Mouse (Mus musculus) left cerebral cortex, adult 18-20 months (tissue): ENCODE measurements around the gene Ranbp3. TPM values are rescaled to one million over a fixed set of nuclear protein-coding genes. Genes with fewer than 3 reads are reported as not detected.
A peak's percentile ranks its signal among the peaks of the same experiment; 100 is the strongest.
"Not testable (repeated sequence)": the region's sequence is repeated elsewhere in the genome, so short reads cannot be mapped to it uniquely, and the experiment has no call there.

Experiments used
- DNase-seq, 2 experiments: peaks; one replicate each; pipeline ENCODE4 v3.0.0; 2021 to 2022; ENCODE audit warnings: low spot score in 2 of 2, mixed read lengths in 1 of 2
- long read RNA-seq, 2 experiments: library from polyadenylated mRNA; stranded (forward); transcript quantifications; one replicate each; pipeline ENCODE4 v2.0.0; 2021
- total RNA-seq, 2 experiments: library from RNA; stranded (reverse); gene quantifications; 2 replicates each; pipeline ENCODE4 v1.2.3; 2021

The Ranbp3 gene
- 10 to 100 TPM; 89.7 to 91.2 TPM for total RNA-seq
- long read RNA-seq, experiment 1, transcript Ranbp3-201 (16 exons, 2,373 nt) = major isoform, 82 of 137 reads
- long read RNA-seq, experiment 1, transcript Ranbp3-206 (17 exons, 2,567 nt) = minor isoform, 13 of 137 reads
- long read RNA-seq, experiment 1, partial matches to known transcripts = 23 of 137 reads
- long read RNA-seq, experiment 1, other reads (novel, unspliced or antisense) = 19 of 137 reads
- long read RNA-seq, experiment 2, transcript Ranbp3-201 (16 exons, 2,373 nt) = major isoform, 54 of 81 reads
- long read RNA-seq, experiment 2, transcript Ranbp3-206 (17 exons, 2,567 nt) = minor isoform, 6 of 81 reads
- long read RNA-seq, experiment 2, partial matches to known transcripts = 9 of 81 reads
- long read RNA-seq, experiment 2, other reads (novel, unspliced or antisense) = 12 of 81 reads

DNA sequence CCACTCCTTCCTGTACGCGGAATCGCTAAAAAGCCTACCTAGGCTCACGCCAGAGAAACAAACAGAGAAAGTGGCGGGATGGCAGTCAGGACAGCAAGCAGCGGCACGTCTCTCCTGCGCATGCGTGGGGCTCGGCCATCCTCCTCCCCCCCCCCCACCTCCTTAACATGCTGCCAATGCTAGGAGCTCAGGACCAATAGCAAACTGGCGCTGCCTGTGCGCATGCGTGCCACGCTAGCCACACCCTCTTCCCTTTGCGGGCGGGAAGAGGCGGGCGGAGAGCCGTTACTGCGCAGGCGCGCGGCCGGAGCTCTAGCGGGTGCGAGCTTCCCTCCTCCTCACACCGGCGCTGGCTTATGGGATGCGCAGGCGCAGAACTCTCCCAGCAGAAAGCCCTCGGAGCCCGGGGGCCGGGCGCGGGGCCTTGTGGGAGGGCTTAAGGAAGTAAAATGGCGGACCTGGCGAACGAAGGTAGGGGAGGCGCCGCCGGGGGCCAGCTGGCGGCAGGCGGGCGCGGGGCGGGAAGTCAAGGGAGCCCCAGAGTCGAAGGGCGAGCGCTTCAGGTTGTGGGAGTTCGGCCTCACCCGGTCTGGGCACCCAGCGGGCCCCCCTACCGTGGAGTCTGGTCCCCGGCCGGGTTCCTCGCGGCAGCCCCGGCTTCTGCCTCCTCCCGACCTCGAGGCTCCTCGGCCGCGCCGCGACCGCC is at the start of gene Ranbp3:
TSS of gene Ranbp3 (plus strand) at position 354 of the 706 bp plus-strand sequence.
- peak; percentile 98 to 100 for DNase-seq

- no peak for DNase-seq
Measured at GRCm38 (mm10) chr17:56625495-56625894, 47.6 kb upstream of the Ranbp3 start.

- no peak for DNase-seq
Measured at GRCm38 (mm10) chr17:56626260-56626659, 46.8 kb upstream of the Ranbp3 start.

DNA sequence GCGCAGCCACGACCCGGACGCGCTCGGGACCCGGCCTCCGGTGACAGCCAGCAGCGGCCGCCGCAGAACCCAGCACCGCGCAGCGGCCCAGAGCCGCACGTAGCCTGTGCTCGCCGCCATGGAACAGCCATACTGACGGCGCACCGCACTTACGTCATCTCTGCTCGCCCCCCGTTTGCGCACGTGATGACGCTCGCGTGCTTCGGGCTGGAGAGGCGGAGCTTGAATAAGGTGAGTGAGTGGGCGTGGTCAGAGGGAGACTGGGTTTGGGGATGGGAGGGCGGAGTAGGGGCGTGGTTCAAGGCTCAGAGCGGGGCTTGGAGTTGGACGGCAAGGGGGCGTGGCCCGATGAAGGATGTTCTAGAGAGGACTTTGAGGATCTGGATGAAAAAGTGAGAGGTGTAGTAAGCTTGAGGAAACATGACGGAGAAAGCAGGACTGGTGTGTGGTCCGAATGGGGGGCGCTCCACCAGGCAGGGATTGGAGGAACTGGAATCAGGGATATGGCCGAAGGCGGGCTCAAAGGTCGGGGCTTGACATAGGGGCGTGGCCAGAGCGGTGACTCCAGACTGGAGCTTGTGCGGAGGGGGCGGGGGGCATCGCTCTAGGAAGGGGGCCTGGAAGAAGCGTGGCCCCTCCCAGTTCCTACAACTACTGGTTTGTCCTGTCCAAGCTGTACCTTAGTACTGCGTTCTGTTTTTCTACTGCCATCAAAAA is 46.2 kb upstream of the Ranbp3 start, which contains the start of gene Lonp1:
TSS of gene Lonp1 (minus strand) at position 134 of the 717 bp plus-strand sequence.
- peak; percentile 96 to 97 for DNase-seq

DNA sequence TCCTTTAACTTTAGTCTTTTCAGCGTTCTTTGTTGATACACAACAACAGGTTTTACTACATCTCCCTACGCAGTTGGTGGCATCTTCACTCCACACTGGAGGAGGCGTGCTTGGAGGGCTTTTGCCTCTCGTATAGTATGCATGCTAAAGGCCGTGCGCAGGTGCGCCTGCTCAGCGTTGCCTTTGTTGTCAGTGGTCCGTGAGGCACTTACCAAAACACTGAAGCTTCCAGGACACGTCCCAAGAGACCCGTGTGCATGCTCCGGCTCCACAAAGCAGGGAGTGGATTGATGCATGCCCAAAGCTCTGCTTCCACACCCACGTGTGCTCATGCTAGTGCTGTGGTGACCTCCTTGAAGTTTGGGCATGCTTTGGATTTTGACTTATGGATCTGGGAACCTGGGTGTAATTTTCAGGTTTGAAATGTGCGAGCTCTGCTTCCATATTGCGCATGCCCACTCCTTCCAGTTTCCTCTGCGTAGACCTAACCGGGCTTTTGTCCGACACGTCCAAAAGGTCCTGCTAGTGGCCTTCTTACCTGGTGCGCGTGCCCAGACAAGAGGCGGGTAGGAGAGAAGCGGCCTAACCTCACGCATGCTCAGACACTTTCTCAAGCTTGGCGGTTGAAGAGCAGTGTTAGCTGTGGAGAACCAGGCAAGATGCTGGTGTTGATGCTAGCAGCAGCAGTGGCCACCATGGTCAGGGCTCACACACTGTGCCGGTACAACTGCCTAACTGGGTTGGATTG is 45.4 kb upstream of the Ranbp3 start, which contains the start of gene Catsperd:
TSS of gene Catsperd (plus strand) at position 614 of the 748 bp plus-strand sequence.
- no peak for DNase-seq

- DNase-seq = not testable (repeated sequence)
Measured at GRCm38 (mm10) chr17:56629800-56630781, 43.0 kb upstream of the Ranbp3 start.

DNA sequence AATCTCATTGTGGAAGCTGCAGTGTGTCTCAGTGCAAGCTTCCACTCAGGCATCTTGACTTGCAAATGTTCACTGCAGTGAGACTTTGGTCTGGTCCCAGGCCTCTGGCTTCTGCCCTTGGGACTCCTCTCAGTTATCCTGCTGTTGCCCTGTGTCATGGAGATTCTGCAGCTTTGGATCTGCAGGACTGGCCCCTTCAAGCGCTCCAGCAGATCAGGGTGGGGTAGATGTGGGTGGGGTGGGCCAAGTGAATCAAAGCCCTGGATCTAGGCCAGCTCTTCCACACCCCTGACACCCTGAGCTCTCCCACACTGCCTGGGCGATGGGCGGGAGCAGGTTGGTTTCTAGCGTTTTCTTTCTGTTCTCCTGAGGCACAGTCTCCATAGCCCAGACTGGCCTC is 41.3 kb upstream of the Ranbp3 start:
- DNase-seq = no peak

GRCm38 (mm10) chr17:56634023-56634422 is 39.1 kb upstream of the Ranbp3 start:
- DNase-seq = no peak

DNA sequence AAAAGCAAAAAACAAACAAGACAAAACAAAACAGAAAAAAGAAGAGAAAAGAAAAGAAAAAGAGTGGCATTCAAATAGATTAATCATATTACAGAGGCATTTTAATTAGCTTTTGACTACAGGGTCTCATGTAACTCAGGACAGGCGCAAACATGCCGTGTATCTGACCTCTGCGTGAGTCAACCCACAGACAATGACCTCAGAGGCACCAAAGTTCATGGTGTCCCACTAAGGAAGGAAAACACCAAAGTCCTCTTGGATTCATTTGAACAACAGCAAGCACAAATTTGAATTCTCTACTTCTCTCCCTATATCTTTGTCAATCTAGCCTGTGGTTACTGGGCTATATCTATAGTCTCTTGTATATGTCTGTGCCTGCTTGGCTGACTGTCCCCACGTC is 29.9 kb upstream of the Ranbp3 start:
- DNase-seq = no peak

- DNase-seq = no peak
Measured at GRCm38 (mm10) chr17:56647546-56647945, 25.5 kb upstream of the Ranbp3 start.

GRCm38 (mm10) chr17:56651801-56652200 is 21.3 kb upstream of the Ranbp3 start:
- DNase-seq = no peak

DNA sequence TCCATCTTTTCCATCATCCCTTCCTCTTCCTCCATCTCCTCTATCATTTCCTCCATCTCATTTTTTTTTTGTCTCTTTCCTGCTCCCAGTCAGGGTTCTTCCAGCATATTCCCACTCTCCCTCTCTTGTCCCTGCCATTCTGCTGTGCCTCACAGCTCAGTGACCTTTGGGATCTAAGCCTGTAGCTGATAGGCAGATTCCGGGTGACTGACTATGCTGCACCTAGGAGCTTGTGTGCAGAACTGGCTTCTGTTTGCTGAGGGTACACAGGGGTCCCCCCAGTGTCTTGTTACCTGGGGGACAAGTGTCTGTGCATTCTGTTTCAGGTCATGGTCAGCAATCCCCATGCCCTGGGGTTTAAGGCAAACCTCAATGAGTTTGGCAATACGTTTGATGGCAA is 18.3 kb upstream of the Ranbp3 start:
- DNase-seq = no peak

DNA sequence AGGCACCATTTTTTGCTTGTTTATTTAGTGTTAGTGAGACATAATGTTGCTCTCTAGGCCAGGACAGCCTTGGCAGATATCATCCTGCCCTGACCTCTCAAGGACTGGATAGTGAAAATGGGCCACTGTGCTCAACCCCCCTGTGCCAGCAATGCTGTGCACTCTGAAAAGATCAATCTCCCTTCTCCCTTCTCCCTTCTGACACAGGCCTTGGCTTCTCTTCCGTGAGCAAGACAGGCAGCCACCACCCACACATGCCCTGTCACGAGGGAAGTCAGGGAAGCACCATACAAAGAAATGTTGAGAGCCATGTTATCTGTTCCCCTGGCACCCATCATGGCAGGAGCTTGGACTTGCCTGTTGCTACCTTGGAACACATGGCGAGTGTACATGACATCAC is 17.8 kb upstream of the Ranbp3 start:
- DNase-seq = no peak

- no peak for DNase-seq
Measured at GRCm38 (mm10) chr17:56656171-56656570, 16.9 kb upstream of the Ranbp3 start.

DNA sequence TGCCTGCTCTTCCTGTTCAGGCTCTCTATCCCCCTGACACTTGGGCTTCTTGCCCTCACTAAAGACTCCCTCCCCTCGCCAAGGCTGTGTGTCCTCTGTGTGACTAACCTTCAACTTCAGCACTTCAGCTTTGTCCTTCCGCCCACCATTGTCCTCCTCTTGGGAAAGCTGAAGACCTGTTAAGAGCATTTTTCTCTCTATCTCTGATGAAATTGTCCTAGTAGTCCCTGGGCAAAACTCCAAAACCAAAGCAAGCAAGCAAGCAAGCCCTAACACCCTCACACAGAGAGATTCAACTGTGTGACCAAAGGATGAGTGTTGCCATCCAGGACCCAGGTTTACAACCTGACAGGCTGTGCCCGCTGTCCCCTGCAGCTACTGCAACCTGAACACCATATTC is 9.4 kb upstream of the Ranbp3 start:
- DNase-seq = no peak

DNA sequence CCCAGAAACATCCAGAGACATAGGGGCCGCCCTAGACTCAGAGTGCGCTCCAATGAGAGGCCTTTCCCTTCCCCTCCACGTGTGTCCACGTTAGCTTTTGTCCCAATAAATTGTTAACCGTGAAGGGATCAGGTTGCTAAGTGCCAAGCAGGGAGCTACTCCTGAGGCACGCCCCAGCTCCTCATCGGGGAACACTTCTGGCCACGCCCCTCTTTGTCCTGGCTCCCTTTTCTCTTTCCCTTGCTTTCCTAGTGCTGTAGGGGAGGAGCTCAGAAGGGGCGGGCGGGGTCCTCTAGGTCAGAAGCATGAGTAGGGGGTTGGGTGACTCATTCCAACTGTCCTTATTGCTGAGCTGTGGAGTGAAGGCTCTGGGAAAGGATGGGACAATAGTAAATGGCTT is 8.8 kb upstream of the Ranbp3 start:
- DNase-seq = no peak

DNA sequence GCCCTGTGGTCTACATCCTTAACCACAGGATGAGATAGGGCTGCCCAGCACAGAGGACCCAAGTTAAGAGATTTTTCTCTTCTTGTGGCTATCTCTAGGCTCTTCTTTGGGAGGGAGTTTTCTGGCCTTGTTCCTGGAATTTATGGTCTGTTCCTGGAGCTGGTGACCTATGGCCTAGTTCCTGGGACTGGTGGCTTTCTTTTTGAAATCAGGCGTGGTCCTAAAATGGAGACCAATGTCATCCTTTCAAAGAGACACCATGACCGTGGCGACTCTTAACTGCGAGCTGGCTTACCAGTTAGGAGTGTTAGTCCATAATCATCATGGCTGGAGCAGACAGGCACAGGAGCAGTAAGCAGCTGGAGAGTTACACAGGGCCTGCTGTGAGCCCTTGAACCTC is 6.7 kb upstream of the Ranbp3 start:
- DNase-seq = no peak

DNA sequence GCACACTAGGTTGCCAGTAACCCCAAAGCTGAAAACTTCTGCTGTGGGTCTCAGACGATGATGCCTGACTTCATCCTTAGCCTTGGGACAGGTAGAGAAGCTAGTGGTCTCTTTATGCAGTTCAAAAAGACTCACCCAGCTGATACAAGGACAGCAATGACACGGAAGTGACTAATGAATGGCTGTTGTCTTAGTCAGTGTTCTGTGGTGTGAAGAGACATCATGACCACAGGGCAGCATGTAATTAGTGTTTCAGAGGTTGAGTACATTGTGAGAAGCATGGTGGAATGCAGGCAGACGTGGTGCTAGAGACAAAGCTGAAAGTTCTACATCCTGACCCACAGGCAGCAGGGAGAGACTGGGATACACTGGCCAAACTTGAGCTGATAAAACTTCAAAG is 5.5 kb upstream of the Ranbp3 start:
- DNase-seq = no peak

- DNase-seq = peak; percentile 91 to 92
Measured at GRCm38 (mm10) chr17:56668384-56669144, 4.5 kb upstream of the Ranbp3 start.
